Mouse (Mus musculus) bone marrow macrophage, adult 2 months (primary cell): ENCODE data around the gene Ppm1a.

ENCODE experiments used
- CTCF ChIP-seq: IDR thresholded peaks from 2 replicates; pipeline ENCODE4 v1.5.1; 2012; ENCODE audit warnings: low read depth, mild to moderate bottlenecking, low read length, moderate library complexity
- POLR2A ChIP-seq: IDR thresholded peaks from 2 replicates; pipeline ENCODE4 v1.6.1; 2012; ENCODE audit warnings: mild to moderate bottlenecking, low read depth, low read length, borderline replicate concordance

DNA sequence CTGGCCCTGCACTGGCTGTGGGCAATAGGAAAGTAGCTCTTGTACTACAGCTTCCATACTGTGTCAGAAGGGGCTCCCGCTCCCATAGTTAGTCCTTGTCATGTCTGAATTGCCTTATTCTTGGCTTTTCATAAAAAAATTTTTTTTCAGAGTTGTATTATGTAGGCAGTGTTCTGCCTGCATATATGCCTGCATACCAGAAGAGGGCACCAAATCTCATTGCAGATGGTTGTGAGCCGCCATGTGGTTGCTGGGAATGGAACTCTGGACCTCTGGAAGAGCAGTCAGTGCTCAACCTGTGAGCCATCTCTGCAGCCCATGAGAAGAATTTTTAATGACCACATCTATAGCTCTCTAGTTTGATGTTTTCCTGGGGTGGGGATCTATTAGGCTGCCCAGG is 13.9 kb downstream of the Ppm1a start:
- TF ChIP-seq CTCF (no peak), POLR2A (no peak)
